9 mouse cellular contexts compared by ENCODE assay signal in genomic region chr3:34664636-34665531, GRCm38 (mm10). TPM values are rescaled to one million over a fixed set of nuclear protein-coding genes. Genes with fewer than 3 reads are reported as not detected.
A peak's percentile ranks its signal among the peaks of the same experiment; 100 is the strongest.
DNase-seq lines count a peak whose midpoint lies in the region; ATAC-seq and TF ChIP-seq lines count a peak whose summit lies in the region.
"Had no signal": no experiment of that assay in that cellular context is flagged by ENCODE, and none has a peak within 500 bp of the region (broad histone marks: within the 10 kb centered on the region; RNA-seq: fewer than 3 reads in every experiment).

No protein-coding gene starts in this region.

- peak overlapping the region; percentile 52 for H3K4me3 ChIP-seq in lung, adult 2 months (replicated peaks; ENCODE audit: extremely low read depth, low read depth, low read length)
- peak overlapping the region; percentile 37 for H3K4me3 ChIP-seq in embryonic facial prominence, embryonic 15.5 days (replicated peaks)
- H3K4me3 ChIP-seq in limb, embryonic 11.5 days (ENCODE audit: low read depth, low read length): peak overlapping the region; percentile 7; the same call in 1 of the 2 replicates
- H3K4me3 ChIP-seq in olfactory bulb, adult 2 months (ENCODE audit: insufficient read depth, low read depth, low read length): peak overlapping the region; percentile 46

- DNase-seq in lung, adult 2 months: no peak
- no peak for DNase-seq in lung, postnatal 36 days
- DNase-seq in limb, embryonic 11.5 days (ENCODE audit: low spot score): peak; percentile 63
- DNase-seq in gastrocnemius, postnatal 36 days: no peak
- DNase-seq in gastrocnemius, postnatal 14 days: no peak
- DNase-seq: kidney, adult 9 months had no signal

- TF ChIP-seq CTCF in lung, adult 2 months (IDR thresholded peaks at IDR 0.05; ENCODE audit: insufficient read depth, low read length): no peak
- no peak for TF ChIP-seq CTCF in olfactory bulb, adult 2 months (IDR thresholded peaks at IDR 0.05; ENCODE audit: insufficient read depth, low read depth, low read length)

- no peak for TF ChIP-seq POLR2A in lung, adult 2 months (IDR thresholded peaks at IDR 0.05; ENCODE audit: borderline replicate concordance, extremely low read depth, low read depth, low read length)
- no peak for TF ChIP-seq POLR2A in olfactory bulb, adult 2 months (IDR thresholded peaks at IDR 0.05; ENCODE audit: insufficient read depth, low read depth, low read length)

- peak overlapping the region; percentile 15; the same call in 1 of the 2 replicates for H3K9ac ChIP-seq in embryonic facial prominence, embryonic 15.5 days
- H3K9ac ChIP-seq in limb, embryonic 11.5 days (ENCODE audit: low read length): no peak overlapping the region

- intact Hi-C loops in gastrocnemius, postnatal 36 days (cut with DNase I): no loop called here
- intact Hi-C loops in gastrocnemius, postnatal 14 days (cut with DNase I; ENCODE audit: low total_unique reads): no loop called here

- H3K4me2 ChIP-seq in embryonic facial prominence, embryonic 15.5 days (replicated peaks): peak overlapping the region; percentile 48
- peak overlapping the region; percentile 22; the same call in 1 of the 2 replicates for H3K4me2 ChIP-seq in limb, embryonic 11.5 days (ENCODE audit: low read depth, severe bottlenecking)

- peak overlapping the region; percentile 39; the same call in 1 of the 2 replicates for H3K27ac ChIP-seq in embryonic facial prominence, embryonic 15.5 days (replicated peaks)
- H3K27ac ChIP-seq in limb, embryonic 11.5 days (replicated peaks; ENCODE audit: low read depth, low read length): no peak overlapping the region
- H3K27ac ChIP-seq in olfactory bulb, adult 2 months (ENCODE audit: insufficient read depth, low read depth, low read length): peak overlapping the region; percentile 99

- H3K9me3 ChIP-seq in embryonic facial prominence, embryonic 15.5 days (replicated peaks): no peaks in the 10 kb centered on the region
- no peaks in the 10 kb centered on the region for H3K9me3 ChIP-seq in limb, embryonic 11.5 days (ENCODE audit: control insufficient read depth, low read length)

- no peak for ATAC-seq in embryonic facial prominence, embryonic 15.5 days (ENCODE audit: insufficient number of reproducible peaks, low FRiP score, low TSS enrichment, low read depth)
- ATAC-seq in limb, embryonic 11.5 days (ENCODE audit: insufficient number of reproducible peaks, low FRiP score, low TSS enrichment, low read depth): no peak
- ATAC-seq in erythroblast, adult 5-6 weeks (replicated peaks; ENCODE audit: low FRiP score, poor library complexity, severe bottlenecking): no peak

- no peaks in the 10 kb centered on the region for H3K36me3 ChIP-seq in embryonic facial prominence, embryonic 15.5 days
- H3K36me3 ChIP-seq in limb, embryonic 11.5 days (ENCODE audit: control insufficient read depth, insufficient read depth, low read length): no peaks in the 10 kb centered on the region

- no peaks in the 10 kb centered on the region for H3K4me1 ChIP-seq in lung, adult 2 months (ENCODE audit: control insufficient read depth, insufficient read depth, low read length)
- H3K4me1 ChIP-seq in embryonic facial prominence, embryonic 15.5 days: peaks cover 19% of the 10 kb centered on the region
- H3K4me1 ChIP-seq in limb, embryonic 11.5 days (ENCODE audit: control insufficient read depth, insufficient read depth, low read length): peaks cover 5% of the 10 kb centered on the region; the same call in 1 of the 2 replicates
- H3K4me1 ChIP-seq in olfactory bulb, adult 2 months (ENCODE audit: control insufficient read depth, insufficient read depth, low read length): peaks cover 45% of the 10 kb centered on the region

- WGBS in lung, adult 2 months: 2% methylated on average over 31 of the region's 31 CpGs
- WGBS in embryonic facial prominence, embryonic 15.5 days: 5% methylated on average over 31 of the region's 31 CpGs
- WGBS in limb, embryonic 11.5 days: 0% methylated on average over 31 of the region's 31 CpGs
- 20% methylated on average over 31 of the region's 31 CpGs for WGBS in olfactory bulb, adult 2 months

- H3K27me3 ChIP-seq in embryonic facial prominence, embryonic 15.5 days: peaks cover 96% of the 10 kb centered on the region
- H3K27me3 ChIP-seq in limb, embryonic 11.5 days (ENCODE audit: control insufficient read depth, insufficient read depth, low read length): peaks cover 76% of the 10 kb centered on the region

RNA-seq across cellular contexts. Expression of gene Sox2, which starts 14.7 kb away (rescaled TPM):
- polyA plus RNA-seq in lung, adult 2 months (2012; rRNA removed): 14.2 and 16.0 TPM in 2 replicates
- polyA plus RNA-seq in embryonic facial prominence, embryonic 15.5 days (2015; fragmentation: Nextera tagmentation; extraction: Ambion mirVana): 6.5 and 7.4 TPM in 2 replicates
- polyA plus RNA-seq in limb, embryonic 11.5 days (2014; fragmentation: Nextera tagmentation; extraction: Ambion mirVana): 0.13 and 0.17 TPM in 2 replicates
- not detected in 2 replicates for polyA plus RNA-seq in olfactory bulb, adult 2 months (2012; ENCODE audit: insufficient read depth, insufficient read length, low replicate concordance, missing spikeins)
- total RNA-seq in erythroblast, adult 5-6 weeks (2015; ENCODE audit: low replicate concordance): not detected in 2 replicates
- total RNA-seq in erythroblast, adult 5-6 weeks (2017; ENCODE audit: low replicate concordance): not detected in 2 replicates
- not detected for total RNA-seq in gastrocnemius, postnatal 36 days (2021)
- total RNA-seq in gastrocnemius, postnatal 14 days (2021): under 1 TPM in 1 of 2 experiments, not detected in 1; 0.39 TPM
